Mouse (Mus musculus) stomach, embryonic 16.5 days (tissue): ENCODE measurements around the gene Relch. TPM values are rescaled to one million over a fixed set of nuclear protein-coding genes. Genes with fewer than 3 reads are reported as not detected.

Source experiments
- ATAC-seq: fragments of 200-750 bp; cut with Nextera tagmentation; 2 replicates; pipeline ENCODE4 v1.8.0; 2017; ENCODE audit warnings: moderate number of reproducible peaks, moderate TSS enrichment; ENCODE audit not compliant: insufficient read depth, low FRiP score
- H3K27ac ChIP-seq: fragments of 300-500 bp; sonication (generic); 2 replicates; pipeline ENCODE4 v1.5.1; 2014; ENCODE audit warnings: low read length
- H3K27me3 ChIP-seq: fragments of 300-500 bp; sonication (generic); 2 replicates; pipeline ENCODE4 v1.6.1; 2014; ENCODE audit warnings: low read length, control low read depth, mixed read lengths; ENCODE audit not compliant: control insufficient read depth, insufficient read depth
- H3K36me3 ChIP-seq: fragments of 300-500 bp; sonication (generic); 2 replicates; pipeline ENCODE4 v1.6.1; 2014; ENCODE audit warnings: low read length; ENCODE audit not compliant: control insufficient read depth, insufficient read depth
- H3K4me1 ChIP-seq: fragments of 300-500 bp; sonication (generic); 2 replicates; pipeline ENCODE4 v1.6.1; 2014; ENCODE audit warnings: low read length, control low read depth, mixed read lengths; ENCODE audit not compliant: control insufficient read depth, insufficient read depth
- H3K4me2 ChIP-seq: fragments of 300-500 bp; sonication (generic); 2 replicates; pipeline ENCODE4 v1.6.1; 2014; ENCODE audit warnings: low read depth, low read length, mixed read lengths
- H3K4me3 ChIP-seq: fragments of 300-500 bp; sonication (generic); replicated peaks from 2 replicates; pipeline ENCODE4 v1.5.1; 2014; ENCODE audit warnings: mild to moderate bottlenecking, low read length
- H3K9ac ChIP-seq: fragments of 300-500 bp; sonication (generic); 2 replicates; pipeline ENCODE4 v1.6.1; 2014; ENCODE audit warnings: low read length
- H3K9me3 ChIP-seq: fragments of 300-500 bp; sonication (generic); replicated peaks from 2 replicates; pipeline ENCODE4 v1.6.1; 2016; ENCODE audit warnings: low read length, control low read depth; ENCODE audit not compliant: control insufficient read depth
- WGBS: fragments of 180-500 bp; shearing (Covaris S2); extraction: QIAGEN DNeasy Blood & Tissue Kit; methylation state at CpG from one replicate; pipeline ENCODE4 v1.1.7; 2014; 5-methylcytosine and 5-hydroxymethylcytosine counted together
- polyA plus RNA-seq: library from polyadenylated mRNA; unstranded; fragments of >200 nt; fragmentation: Nextera tagmentation; extraction: Ambion mirVana; gene quantifications from 2 replicates; pipeline ENCODE4 v1.2.1, GENCODE M21; 2015

The Relch gene
- polyA plus RNA-seq, 1 experiment from 2014 or later: 26.6 TPM

DNA sequence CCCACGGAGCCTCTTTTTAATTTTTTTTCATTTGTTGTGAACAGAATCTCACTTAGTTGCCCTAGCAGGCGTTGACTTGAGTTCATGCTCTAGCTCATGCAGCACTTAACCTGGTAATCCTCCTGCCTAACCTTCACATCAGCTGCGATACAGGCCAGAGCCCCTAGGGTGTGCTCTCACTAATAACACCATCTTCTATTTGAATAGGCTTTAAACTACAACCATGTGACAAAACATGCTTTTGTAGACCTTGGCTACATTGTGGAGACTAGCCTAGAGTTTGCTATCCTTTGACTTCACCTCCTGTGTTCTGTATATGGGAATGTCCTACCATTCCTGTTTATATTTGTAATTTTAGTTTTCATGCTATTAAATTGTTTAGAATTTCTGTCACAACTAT lies 71.7 kb downstream of the Relch start:
- no peak for ATAC-seq
- 77% methylated on average over 3 of the region's 3 CpGs for WGBS
- H3K4me1 ChIP-seq: no peaks in the 10 kb centered on the region
- no peak overlapping the region for H3K9ac ChIP-seq
- no peaks in the 10 kb centered on the region for H3K27me3 ChIP-seq
- no peaks in the 10 kb centered on the region for H3K9me3 ChIP-seq
- no peak overlapping the region for H3K27ac ChIP-seq
- H3K4me3 ChIP-seq: no peak overlapping the region
- no peak overlapping the region for H3K4me2 ChIP-seq
- peaks cover 1% of the 10 kb centered on the region; the same call in 1 of the 2 replicates for H3K36me3 ChIP-seq

- H3K9me3 ChIP-seq: no peaks in the 10 kb centered on the region
- H3K36me3 ChIP-seq: peaks cover 18% of the 10 kb centered on the region
- no peak overlapping the region for H3K4me2 ChIP-seq
- H3K4me3 ChIP-seq: no peak overlapping the region
- no peak overlapping the region for H3K9ac ChIP-seq
- H3K27me3 ChIP-seq: no peaks in the 10 kb centered on the region
- ATAC-seq: no peak
- no peaks in the 10 kb centered on the region for H3K4me1 ChIP-seq
- 76% methylated on average over 6 of the region's 6 CpGs for WGBS
- no peak overlapping the region for H3K27ac ChIP-seq
These were observed 74.7 kb downstream of the Relch start for GRCm38 (mm10) chr1:105738334-105738733.

DNA sequence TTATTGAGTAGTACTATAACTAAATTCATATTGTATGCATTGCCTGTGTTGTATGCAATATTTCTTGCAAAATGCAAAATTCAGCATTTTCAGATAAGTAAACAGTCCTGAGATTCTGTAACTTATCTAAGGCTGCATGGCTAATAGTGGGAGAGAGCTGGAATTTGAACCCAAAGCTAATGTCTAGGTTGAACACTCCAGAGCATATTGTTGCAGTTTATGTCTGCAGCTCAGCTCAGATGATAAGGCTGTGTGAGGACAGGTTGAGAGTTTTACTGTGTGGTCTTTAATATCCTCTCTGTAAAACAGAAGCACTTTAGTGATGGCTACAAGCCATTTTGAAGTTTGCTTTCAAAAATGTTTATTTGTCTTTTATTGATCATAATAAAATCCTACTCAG lies 75.8 kb downstream of the Relch start:
- Histone ChIP-seq H3K9me3 (no peaks in the 10 kb centered on the region), H3K4me3 (no peak overlapping the region), H3K27me3 (no peaks in the 10 kb centered on the region), H3K4me1 (no peaks in the 10 kb centered on the region), H3K9ac (no peak overlapping the region), H3K4me2 (no peak overlapping the region), H3K36me3 (peaks cover 21% of the 10 kb centered on the region), H3K27ac (no peak overlapping the region)
- ATAC-seq: no peak

DNA sequence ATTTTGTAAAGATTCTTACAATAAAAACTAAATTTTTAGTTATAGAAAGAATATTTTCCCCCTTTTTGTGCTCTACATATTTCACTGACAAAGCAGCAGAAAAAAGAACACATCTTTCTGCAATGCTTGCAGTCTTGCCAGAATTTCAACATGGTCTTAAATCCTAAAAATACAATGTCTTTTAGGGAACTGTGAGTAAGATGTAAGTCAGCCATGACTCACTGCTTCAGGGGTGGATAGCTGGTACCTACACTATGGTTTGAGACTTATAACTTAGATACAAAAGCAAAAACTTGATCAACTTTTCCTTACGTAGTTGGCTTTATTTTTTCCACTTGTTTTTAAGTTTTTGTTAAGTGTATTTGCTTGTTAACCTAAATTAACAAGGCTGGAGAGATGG lies 78.8 kb downstream of the Relch start:
- H3K4me2 ChIP-seq: no peak overlapping the region
- no peaks in the 10 kb centered on the region for H3K9me3 ChIP-seq
- WGBS: 89% methylated on average over 1 of the region's 1 CpGs
- no peak for ATAC-seq
- peaks cover 23% of the 10 kb centered on the region for H3K36me3 ChIP-seq
- no peak overlapping the region for H3K9ac ChIP-seq
- no peak overlapping the region for H3K27ac ChIP-seq
- no peaks in the 10 kb centered on the region for H3K4me1 ChIP-seq
- no peaks in the 10 kb centered on the region for H3K27me3 ChIP-seq
- H3K4me3 ChIP-seq: no peak overlapping the region

DNA sequence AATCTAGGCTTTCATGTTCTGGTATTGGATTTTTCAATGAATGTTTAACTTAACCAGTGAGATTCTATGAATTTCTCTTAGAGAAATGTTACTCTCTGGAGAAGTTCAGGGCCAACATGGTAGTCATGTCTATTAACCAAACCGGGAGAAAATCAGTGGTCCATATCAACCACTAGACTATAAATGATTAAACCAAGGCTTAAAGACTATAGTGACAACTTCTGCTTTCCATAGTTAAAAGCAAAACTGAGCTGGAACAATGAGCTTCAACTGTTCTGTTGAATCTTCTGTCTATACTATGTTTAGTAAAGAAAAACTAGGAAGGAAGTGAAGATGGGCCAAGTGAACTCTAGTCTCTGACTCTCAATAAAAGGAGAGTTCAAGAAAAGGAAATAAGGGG lies 82.8 kb downstream of the Relch start:
- ATAC-seq: no peak
- 92% methylated on average over 1 of the region's 1 CpGs for WGBS
- Histone ChIP-seq H3K4me2 (no peak overlapping the region), H3K4me3 (no peak overlapping the region), H3K27ac (no peak overlapping the region), H3K9me3 (no peaks in the 10 kb centered on the region), H3K9ac (no peak overlapping the region), H3K4me1 (no peaks in the 10 kb centered on the region), H3K27me3 (no peaks in the 10 kb centered on the region), H3K36me3 (peaks cover 15% of the 10 kb centered on the region)

DNA sequence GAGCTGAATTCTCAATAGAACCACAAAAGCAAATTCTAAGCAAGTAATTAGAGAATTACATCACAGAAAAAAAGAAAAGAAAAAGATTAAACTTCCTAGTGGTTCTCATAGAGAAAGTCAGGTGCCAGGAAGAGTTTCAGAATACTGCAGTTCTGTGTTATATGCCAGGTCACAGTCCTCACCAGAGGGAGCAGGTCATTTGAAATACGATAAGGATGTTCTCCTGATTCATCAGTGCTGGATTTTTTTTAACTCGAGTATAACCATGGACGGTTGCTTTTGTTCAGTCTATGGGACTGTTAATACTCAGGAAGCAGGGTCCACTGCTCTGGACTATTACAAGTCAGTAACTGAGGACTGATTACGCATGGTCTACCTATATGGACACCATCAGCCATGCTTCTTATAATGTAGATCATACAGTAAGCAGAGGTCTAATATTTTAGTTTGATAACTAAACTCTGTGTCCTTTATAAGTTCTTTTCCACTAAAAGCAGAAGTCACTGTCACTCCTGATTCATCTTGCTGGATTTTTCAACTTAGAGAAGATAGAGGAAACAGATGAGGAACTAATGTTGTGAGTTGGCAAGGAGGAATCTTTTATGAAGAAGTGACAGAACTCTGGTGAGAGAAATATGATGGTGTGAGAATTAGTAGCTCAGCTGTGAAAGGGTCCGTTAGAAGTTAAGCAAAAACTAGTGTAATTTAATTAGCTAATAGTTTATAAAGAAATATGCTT lies 83.4 kb downstream of the Relch start:
- 84% methylated on average over 5 of the region's 5 CpGs for WGBS
- H3K36me3 ChIP-seq: peaks cover 9% of the 10 kb centered on the region

DNA sequence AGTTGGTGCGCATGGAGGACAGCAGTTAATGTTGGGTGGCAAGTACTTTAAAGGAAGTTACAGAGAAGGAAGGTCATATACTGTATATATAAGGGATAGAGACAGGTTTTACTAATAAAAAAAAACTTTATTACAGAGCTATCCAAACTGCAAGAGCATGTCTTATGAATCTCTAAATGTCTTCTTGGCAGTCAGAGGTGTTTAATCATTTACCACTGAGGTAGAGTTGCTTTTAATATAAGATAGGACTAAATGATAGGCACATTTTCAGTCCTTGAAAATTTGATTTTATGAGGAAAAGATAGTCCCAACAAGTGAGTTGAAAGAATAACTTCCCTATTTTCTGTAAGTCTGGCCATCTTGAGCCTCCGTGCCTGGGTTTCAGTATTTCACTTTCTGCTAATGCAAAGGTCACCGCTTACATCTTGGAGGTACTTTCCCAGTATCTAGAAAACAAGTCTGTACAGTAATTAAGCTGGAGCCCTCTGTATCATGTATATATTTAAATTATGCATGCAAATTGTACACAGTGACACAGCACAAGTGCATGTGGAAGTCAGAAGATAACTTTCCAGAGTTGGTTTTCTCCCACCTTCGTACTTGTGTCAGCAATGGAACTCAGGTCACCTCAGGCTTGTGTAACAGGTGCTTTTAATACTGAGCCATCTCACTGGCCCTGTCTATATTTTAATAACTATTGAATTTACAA lies 84.6 kb downstream of the Relch start:
- H3K27me3 ChIP-seq: no peaks in the 10 kb centered on the region
- no peak overlapping the region for H3K4me3 ChIP-seq
- peaks cover 8% of the 10 kb centered on the region for H3K36me3 ChIP-seq
- WGBS: 93% methylated on average over 4 of the region's 4 CpGs
- H3K4me1 ChIP-seq: no peaks in the 10 kb centered on the region
- H3K9me3 ChIP-seq: no peaks in the 10 kb centered on the region
- H3K4me2 ChIP-seq: no peak overlapping the region
- H3K9ac ChIP-seq: no peak overlapping the region
- ATAC-seq: no peak
- no peak overlapping the region for H3K27ac ChIP-seq

More for the DNA sequence above, 83.4 kb downstream of the Relch start:
- Histone ChIP-seq H3K9ac (no peak overlapping the region), H3K4me3 (no peak overlapping the region), H3K9me3 (no peaks in the 10 kb centered on the region), H3K4me2 (no peak overlapping the region), H3K27ac (no peak overlapping the region), H3K27me3 (no peaks in the 10 kb centered on the region), H3K4me1 (no peaks in the 10 kb centered on the region)
- no peak for ATAC-seq

- Histone ChIP-seq H3K4me3 (no peak overlapping the region), H3K4me2 (no peak overlapping the region), H3K27me3 (no peaks in the 10 kb centered on the region), H3K9ac (no peak overlapping the region), H3K36me3 (0 out of 2 replicates have a peak, but pooled peaks cover 5% of the 10 kb centered on the region), H3K4me1 (no peaks in the 10 kb centered on the region), H3K9me3 (no peaks in the 10 kb centered on the region), H3K27ac (no peak overlapping the region)
- ATAC-seq: no peak
- WGBS: 76% methylated on average over 4 of the region's 4 CpGs
These were observed 88.5 kb downstream of the Relch start for GRCm38 (mm10) chr1:105752196-105752595.

DNA sequence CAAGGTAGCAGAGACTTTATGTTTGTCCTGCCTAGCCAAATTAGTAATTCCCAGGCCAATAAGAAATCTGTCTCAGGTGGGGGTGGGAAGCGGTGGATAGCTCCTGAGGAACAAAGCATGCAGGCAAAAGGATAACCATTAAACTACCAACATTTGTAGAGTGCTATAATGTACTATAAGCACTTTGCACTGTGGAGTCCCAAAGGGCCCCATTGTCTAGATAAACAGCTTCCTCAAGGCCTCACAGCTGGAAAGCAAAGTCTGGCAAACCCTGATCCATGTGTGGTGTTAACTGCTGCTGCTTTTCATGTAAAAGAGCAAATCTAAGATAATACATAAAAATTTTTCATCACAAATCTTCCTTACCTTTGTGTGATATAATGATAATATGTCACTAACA lies 89.3 kb downstream of the Relch start:
- H3K36me3 ChIP-seq: 0 out of 2 replicates have a peak, but pooled peaks cover 3% of the 10 kb centered on the region
- H3K9me3 ChIP-seq: no peaks in the 10 kb centered on the region
- no peak overlapping the region for H3K4me3 ChIP-seq
- no peaks in the 10 kb centered on the region for H3K27me3 ChIP-seq
- no peak for ATAC-seq
- no peak overlapping the region for H3K4me2 ChIP-seq
- whole genome bisulfite sequencing: 86% methylated on average over 1 of the region's 1 CpGs
- H3K27ac ChIP-seq: no peak overlapping the region
- H3K4me1 ChIP-seq: no peaks in the 10 kb centered on the region
- H3K9ac ChIP-seq: no peak overlapping the region
